Mouse (Mus musculus) erythroblast, embryonic 14.5 days (primary cell): ENCODE results near the gene Gm37240.

Experiments used
- GATA1 ChIP-seq: IDR thresholded peaks from 2 replicates; pipeline ENCODE4 v1.6.1; 2012; ENCODE audit warnings: low read length, inconsistent platforms, mixed read lengths
- TAL1 ChIP-seq: IDR thresholded peaks from 3 replicates; pipeline ENCODE4 v1.6.1; 2012; ENCODE audit warnings: low read length, inconsistent platforms, mixed read lengths

- no peak for TF ChIP-seq GATA1
- no peak for TF ChIP-seq TAL1
Observed at GRCm38 (mm10) chr3:85195068-85195481, 692.2 kb downstream of the Gm37240 start.
